13 mouse cellular contexts compared by ENCODE assay signal in the genomic region with DNA sequence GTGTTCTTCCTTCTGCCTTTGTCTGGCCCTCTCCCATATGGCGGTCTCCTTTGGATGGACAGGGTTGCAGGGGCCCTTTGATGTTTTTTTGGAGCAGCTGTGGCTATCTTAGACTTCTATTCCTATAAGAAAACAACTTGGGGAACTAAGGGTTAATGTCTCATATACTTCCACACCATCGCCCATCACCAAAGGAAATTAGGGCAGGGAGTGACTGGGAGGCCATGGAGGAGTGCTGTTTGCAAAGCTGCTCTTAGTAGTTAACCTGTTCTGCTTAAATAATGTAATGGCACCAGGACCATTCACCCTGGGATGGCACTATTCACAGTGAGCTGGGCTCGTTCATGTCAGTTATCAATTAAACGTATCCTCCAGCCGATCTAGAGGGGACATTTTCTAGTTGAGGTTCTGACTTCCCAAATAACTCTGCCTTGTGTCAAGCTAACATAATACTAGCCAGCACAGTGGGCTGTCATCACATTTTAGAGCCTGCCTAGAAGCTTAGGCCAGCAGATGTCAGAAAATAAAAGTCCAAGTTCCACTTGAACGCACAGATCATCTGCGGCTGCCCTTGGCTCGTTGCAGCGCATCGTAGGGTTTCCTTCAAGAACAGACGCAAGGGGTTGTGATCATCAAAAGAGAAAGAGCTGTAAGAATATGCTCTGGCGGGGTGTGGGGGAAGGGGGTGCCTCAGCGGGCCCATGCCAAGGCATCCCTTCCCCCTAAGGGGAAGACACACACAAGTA. TPM values are rescaled to one million over a fixed set of nuclear protein-coding genes. Genes with fewer than 3 reads are reported as not detected.
DNase-seq lines count a peak whose midpoint lies in the region; ATAC-seq and TF ChIP-seq lines count a peak whose summit lies in the region.
"Had no signal": no experiment of that assay in that cellular context is flagged by ENCODE, and none has a peak within 500 bp of the region (broad histone marks: within the 10 kb centered on the region; RNA-seq: fewer than 3 reads in every experiment).

No protein-coding gene starts in this region.

- 0 out of 2 replicates have a peak overlapping the region, but pooled peaks have one; percentile 8 for H3K27ac ChIP-seq in forebrain, embryonic 12.5 days
- no peak overlapping the region for H3K27ac ChIP-seq in forebrain, embryonic 16.5 days (ENCODE audit: low read length)
- H3K27ac ChIP-seq in intestine, postnatal 0 days (ENCODE audit: low read depth, low read length): no peak overlapping the region
- H3K27ac ChIP-seq: limb, embryonic 15.5 days had no signal

- H3K9ac ChIP-seq in forebrain, embryonic 12.5 days: no peak overlapping the region
- no peak overlapping the region for H3K9ac ChIP-seq in forebrain, embryonic 16.5 days (replicated peaks; ENCODE audit: low read depth, low read length)
- H3K9ac ChIP-seq in intestine, postnatal 0 days (ENCODE audit: low read depth, low read length): no peak overlapping the region
- H3K9ac ChIP-seq: limb, embryonic 15.5 days had no signal

- ATAC-seq in forebrain, embryonic 12.5 days (ENCODE audit: low FRiP score): no peak
- ATAC-seq in forebrain, embryonic 16.5 days: no peak
- ATAC-seq in intestine, postnatal 0 days: no peak

- 44% methylated on average over 13 of the region's 13 CpGs for WGBS in forebrain, embryonic 12.5 days
- WGBS in forebrain, embryonic 16.5 days: 31% methylated on average over 13 of the region's 13 CpGs
- WGBS in intestine, postnatal 0 days: 79% methylated on average over 13 of the region's 13 CpGs

- no peak for TF ChIP-seq CTCF in E14TG2a.4 (conservative IDR thresholded peaks at IDR 0.05; ENCODE audit: low read length)
- TF ChIP-seq CTCF in intestine, postnatal 0 days (IDR thresholded peaks at IDR 0.05; ENCODE audit: low read depth): no peak

- peak; percentile 49 for DNase-seq in left cerebral cortex, postnatal 4 days
- no peak for DNase-seq in left cerebral cortex, postnatal 14 days (ENCODE audit: low spot score in 2 of 2)
- DNase-seq in urinary bladder, postnatal 10 days (ENCODE audit: low spot score): no peak
- no peak for DNase-seq in natural killer cell, adult 2 months (ENCODE audit: low spot score in 2 of 2)
- DNase-seq: adrenal gland, adult 8-10 months; thymus, postnatal 14 days had no signal

- no peak overlapping the region for H3K4me2 ChIP-seq in forebrain, embryonic 12.5 days
- no peak overlapping the region for H3K4me2 ChIP-seq in forebrain, embryonic 16.5 days (ENCODE audit: low read length)
- H3K4me2 ChIP-seq in intestine, postnatal 0 days (replicated peaks; ENCODE audit: low read depth): 0 out of 2 replicates have a peak overlapping the region, but pooled peaks have one; percentile 24
- H3K4me2 ChIP-seq: limb, embryonic 15.5 days had no signal

- H3K9me3 ChIP-seq in forebrain, embryonic 12.5 days: no peaks in the 10 kb centered on the region
- H3K9me3 ChIP-seq in forebrain, embryonic 16.5 days (ENCODE audit: control insufficient read depth, low read length): no peaks in the 10 kb centered on the region
- no peaks in the 10 kb centered on the region for H3K9me3 ChIP-seq in E14TG2a.4 (ENCODE audit: low read length)
- no peaks in the 10 kb centered on the region for H3K9me3 ChIP-seq in intestine, postnatal 0 days (ENCODE audit: control insufficient read depth)
- H3K9me3 ChIP-seq: limb, embryonic 15.5 days had no signal

- H3K36me3 ChIP-seq in forebrain, embryonic 12.5 days (replicated peaks): no peaks in the 10 kb centered on the region
- H3K36me3 ChIP-seq in forebrain, embryonic 16.5 days (ENCODE audit: control insufficient read depth, insufficient read depth): no peaks in the 10 kb centered on the region
- H3K36me3 ChIP-seq in E14TG2a.4 (ENCODE audit: insufficient read depth, low read length): no peaks in the 10 kb centered on the region
- H3K36me3 ChIP-seq in intestine, postnatal 0 days (ENCODE audit: control insufficient read depth, insufficient read depth): no peaks in the 10 kb centered on the region
- H3K36me3 ChIP-seq: limb, embryonic 15.5 days had no signal

- H3K27me3 ChIP-seq in forebrain, embryonic 12.5 days: peaks cover 14% of the 10 kb centered on the region; the same call in 1 of the 2 replicates
- no peaks in the 10 kb centered on the region for H3K27me3 ChIP-seq in forebrain, embryonic 16.5 days (replicated peaks; ENCODE audit: control insufficient read depth, insufficient read depth, low read length)
- H3K27me3 ChIP-seq in E14TG2a.4 (ENCODE audit: insufficient read depth, low read length): 0 out of 2 replicates have a peak, but pooled peaks cover 2% of the 10 kb centered on the region
- no peaks in the 10 kb centered on the region for H3K27me3 ChIP-seq in intestine, postnatal 0 days (replicated peaks; ENCODE audit: control insufficient read depth, insufficient read depth, low read length)
- H3K27me3 ChIP-seq: limb, embryonic 15.5 days had no signal

- no peak overlapping the region for H3K4me3 ChIP-seq in forebrain, embryonic 12.5 days (replicated peaks)
- no peak overlapping the region for H3K4me3 ChIP-seq in forebrain, embryonic 16.5 days (replicated peaks; ENCODE audit: low read length)
- 0 out of 2 replicates have a peak overlapping the region, but pooled peaks have one; percentile 10 for H3K4me3 ChIP-seq in E14TG2a.4 (replicated peaks; ENCODE audit: low read length)
- H3K4me3 ChIP-seq in intestine, postnatal 0 days (ENCODE audit: low read depth, low read length): no peak overlapping the region
- H3K4me3 ChIP-seq: limb, embryonic 15.5 days had no signal

- intact Hi-C loops in left cerebral cortex, postnatal 4 days (cut with DNase I): no loop called here
- intact Hi-C loops in left cerebral cortex, postnatal 14 days (cut with DNase I): no loop called here

- H3K4me1 ChIP-seq in forebrain, embryonic 12.5 days: peaks cover 23% of the 10 kb centered on the region
- H3K4me1 ChIP-seq in forebrain, embryonic 16.5 days (replicated peaks; ENCODE audit: control insufficient read depth, insufficient read depth, low read length): peaks cover 19% of the 10 kb centered on the region
- H3K4me1 ChIP-seq in E14TG2a.4 (replicated peaks; ENCODE audit: low read depth, low read length): peaks cover 24% of the 10 kb centered on the region
- H3K4me1 ChIP-seq in intestine, postnatal 0 days (replicated peaks; ENCODE audit: control insufficient read depth, insufficient read depth, low read length): no peaks in the 10 kb centered on the region

RNA-seq across cellular contexts. Expression of a gene that starts 23.4 kb away (rescaled TPM):
- polyA plus RNA-seq in forebrain, embryonic 12.5 days (2016; fragmentation: Nextera tagmentation; extraction: Ambion mirVana): 0.22 and 0.29 TPM in 2 replicates
- polyA plus RNA-seq in forebrain, embryonic 16.5 days (2015; fragmentation: Nextera tagmentation; extraction: Ambion mirVana): 0.09 and 0.21 TPM in 2 replicates
- under 1 TPM; 0.48 to 0.50 TPM for total RNA-seq in left cerebral cortex, postnatal 4 days (2021)
- total RNA-seq in left cerebral cortex, postnatal 14 days (2021): 1 to 10 TPM in 1 of 2 experiments, under 1 TPM in 1; 0.76 to 1.8 TPM
- polyA plus RNA-seq in intestine, postnatal 0 days (2015; fragmentation: Nextera tagmentation; extraction: Ambion mirVana): 0.99 and 1.1 TPM in 2 replicates
- total RNA-seq: megakaryocyte-erythroid progenitor cell, adult 5-6 weeks had no signal
- polyA plus RNA-seq: C2C12; limb, embryonic 15.5 days had no signal
